Mouse (Mus musculus) regulatory T cell (primary cell): ENCODE data around the gene Fgfr2.

Source experiments
- in situ Hi-C: fragments of 300-600 bp; cut with MboI, MseI; formaldehyde crosslinking; loops from one replicate; pipeline ENCODE4 v1.15.1; 2025; ENCODE audit warnings: high pct_unique_total_duplicates

Fgfr2 gene

GRCm38 (mm10) chr7:130261684-130262527, 2861.2 kb downstream of the Fgfr2 start:
- in situ Hi-C loops = no loop called here

DNA sequence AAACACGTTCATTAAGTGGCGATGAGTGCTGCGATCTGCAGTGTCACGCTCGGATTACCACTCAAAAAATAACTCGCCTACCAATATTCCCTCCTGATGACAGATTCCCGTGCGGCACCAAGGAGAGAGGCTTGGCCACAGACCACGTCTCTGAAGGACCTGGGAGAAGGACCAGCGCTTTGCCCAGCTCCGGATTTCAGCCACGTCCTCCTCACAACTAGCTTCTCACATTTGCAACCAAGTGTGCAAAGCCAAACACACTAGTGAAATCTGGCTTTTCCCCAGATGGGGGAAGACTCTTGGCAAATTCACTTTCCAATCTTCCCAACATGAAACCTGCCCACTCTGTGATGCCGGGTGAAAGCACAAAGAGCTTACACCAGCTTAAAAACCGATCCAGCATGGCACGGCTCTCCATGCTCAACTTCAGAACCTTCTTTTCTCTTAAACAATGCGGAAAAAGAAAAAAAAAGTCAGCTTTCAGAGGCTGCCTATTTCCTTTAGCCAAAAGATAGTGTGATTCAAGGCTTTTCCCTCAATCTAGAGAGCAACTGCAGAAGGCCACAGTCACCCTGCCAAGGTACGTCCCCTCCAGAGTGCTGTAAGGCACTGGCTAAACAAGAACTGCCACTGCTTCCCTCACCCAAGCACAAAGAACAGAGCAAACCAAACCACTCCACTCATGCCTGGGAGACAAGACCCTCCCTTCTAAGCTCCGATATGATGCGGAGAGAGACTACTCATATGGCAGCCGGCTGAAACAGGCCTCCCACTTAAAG, 2862.1 kb downstream of the Fgfr2 start:
- in situ Hi-C loops = no loop called here

- in situ Hi-C loops = no loop called here
These were observed 2863.1 kb downstream of the Fgfr2 start for GRCm38 (mm10) chr7:130260060-130260459.

DNA sequence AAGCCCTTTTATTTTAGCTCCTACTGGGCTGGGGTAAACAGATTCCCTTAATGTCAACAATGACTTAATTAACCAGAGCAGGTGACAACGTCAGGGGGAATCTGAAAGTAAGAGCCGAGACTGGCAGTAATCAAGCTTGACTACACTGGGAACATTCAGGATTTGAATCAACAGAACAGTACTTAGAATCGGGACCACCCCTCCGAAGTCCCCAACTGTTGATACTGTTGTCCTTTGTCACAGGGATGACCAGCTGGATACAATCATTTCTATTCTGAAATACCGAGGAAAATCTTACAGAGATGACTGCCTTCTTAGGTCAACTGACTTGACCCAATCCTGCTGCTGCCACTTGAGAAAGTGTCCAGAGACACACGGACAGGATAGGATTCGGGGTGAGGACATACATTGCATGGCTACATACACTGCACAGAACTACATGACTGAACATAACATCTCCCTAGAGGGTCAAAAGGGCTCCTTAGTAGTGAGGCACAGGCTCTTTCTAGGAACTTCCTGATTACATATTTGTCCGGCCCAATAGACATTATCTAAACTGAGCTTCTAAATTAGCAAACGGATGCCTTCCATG, 2864.3 kb downstream of the Fgfr2 start:
- in situ Hi-C loops = no loop called here

- in situ Hi-C loops = no loop called here
These were observed 2865.0 kb downstream of the Fgfr2 start for GRCm38 (mm10) chr7:130257991-130258703.

- in situ Hi-C loops = no loop called here
These were observed 2869.9 kb downstream of the Fgfr2 start for GRCm38 (mm10) chr7:130253264-130253663.

- in situ Hi-C loops = no loop called here
These were observed 2871.1 kb downstream of the Fgfr2 start for GRCm38 (mm10) chr7:130251936-130252523.

DNA sequence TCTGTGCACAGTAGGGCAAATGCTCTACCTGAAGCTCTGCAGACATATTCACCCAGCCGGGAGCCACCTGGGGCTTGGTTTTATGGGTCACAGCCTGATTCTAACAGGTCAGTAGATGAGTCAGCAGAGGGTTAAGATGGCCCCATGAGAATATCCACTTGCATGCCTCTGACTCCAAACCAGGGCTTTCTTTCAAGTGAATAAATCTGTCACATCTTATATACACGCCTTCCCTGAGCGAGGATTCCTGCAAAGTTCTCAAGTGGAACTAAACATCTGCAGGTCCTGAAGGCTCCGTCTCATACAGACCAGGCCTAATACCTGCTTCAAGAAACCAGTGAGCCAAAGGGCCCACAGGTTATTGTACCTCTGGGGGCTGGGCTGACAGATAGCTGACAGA, 2872.2 kb downstream of the Fgfr2 start:
- in situ Hi-C loops = no loop called here

GRCm38 (mm10) chr7:130248403-130248802, 2874.7 kb downstream of the Fgfr2 start:
- in situ Hi-C loops = no loop called here

DNA sequence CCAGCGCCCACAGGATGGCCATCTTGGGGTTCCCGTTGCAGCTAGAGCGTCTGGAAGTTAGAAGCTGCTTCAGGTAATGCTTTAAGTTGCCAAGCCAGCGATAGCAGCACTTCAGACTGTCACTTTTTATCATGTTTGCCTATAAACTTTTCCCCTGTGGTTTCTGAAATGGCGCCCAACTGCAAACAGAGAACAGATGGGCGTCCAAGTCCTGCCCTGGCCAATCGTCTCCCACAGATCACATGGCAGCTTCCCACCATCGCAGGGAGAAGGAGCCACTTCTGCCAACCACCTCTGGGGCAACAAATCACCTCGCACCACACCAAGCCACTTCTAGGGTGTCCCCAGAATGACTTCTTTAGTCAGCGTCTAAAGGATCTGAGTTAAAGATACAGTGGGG, 2875.3 kb downstream of the Fgfr2 start:
- in situ Hi-C loops = no loop called here

DNA sequence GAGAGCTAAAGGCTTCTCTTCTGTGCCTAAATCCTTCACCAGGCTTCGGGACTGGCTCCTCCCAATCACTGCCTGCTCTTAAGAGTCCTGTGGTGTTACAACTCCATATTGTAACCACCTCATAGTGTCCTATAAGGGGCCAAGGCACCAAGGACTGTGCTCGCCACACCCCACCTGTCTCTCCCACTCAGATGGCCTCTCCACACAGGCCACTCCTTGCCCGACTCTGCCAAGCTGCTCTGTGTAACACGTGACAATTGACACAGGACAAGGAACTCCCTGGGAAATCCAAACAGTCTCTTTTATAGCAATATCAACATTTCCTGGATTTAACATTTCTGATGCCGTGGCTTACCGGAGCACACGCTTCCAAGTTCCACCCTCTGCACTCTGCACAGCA, 2876.7 kb downstream of the Fgfr2 start:
- in situ Hi-C loops = no loop called here

- in situ Hi-C loops = no loop called here
These were observed 2878.6 kb downstream of the Fgfr2 start for GRCm38 (mm10) chr7:130244545-130244944.

DNA sequence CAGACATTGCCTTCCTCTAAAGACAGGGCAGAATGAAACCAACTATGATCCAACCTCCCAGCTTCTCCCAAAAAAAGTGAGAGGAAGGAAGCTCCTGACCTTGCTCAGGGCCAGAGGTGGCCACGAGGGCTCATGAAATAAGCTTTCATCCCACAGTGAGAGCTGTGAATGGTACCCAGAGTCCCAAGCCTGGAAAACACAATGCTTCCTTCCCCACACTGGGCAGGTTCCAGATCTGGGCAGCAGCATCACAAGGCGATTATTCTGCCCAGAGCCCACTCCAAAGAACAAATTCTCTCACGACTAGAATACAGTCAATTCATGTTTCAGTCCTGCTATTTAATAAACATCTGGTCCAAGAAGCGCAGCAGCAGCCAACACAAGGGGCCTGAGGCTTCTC, 2879.3 kb downstream of the Fgfr2 start:
- in situ Hi-C loops = no loop called here

DNA sequence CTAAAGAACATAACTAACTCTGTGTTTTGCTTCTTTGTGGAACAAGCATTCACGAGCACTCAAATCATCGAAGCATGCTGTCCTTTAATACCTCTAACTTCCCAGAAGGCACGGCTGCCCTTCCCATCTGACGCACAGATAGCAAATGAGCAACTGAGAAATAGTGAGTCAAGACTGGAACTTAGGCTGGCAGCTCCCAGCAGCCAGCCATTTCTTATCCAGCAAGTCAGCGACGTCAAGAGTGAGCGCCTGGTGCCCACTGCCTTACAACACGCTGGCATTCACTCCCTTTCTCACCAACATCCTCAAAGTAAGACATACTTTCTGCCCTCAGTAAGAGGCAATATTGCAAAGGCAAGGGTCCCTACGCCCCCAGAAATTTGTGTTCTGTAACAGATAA, 2883.0 kb downstream of the Fgfr2 start:
- in situ Hi-C loops = no loop called here

- in situ Hi-C loops = no loop called here
These were observed 2885.9 kb downstream of the Fgfr2 start for GRCm38 (mm10) chr7:130237244-130237643.

DNA sequence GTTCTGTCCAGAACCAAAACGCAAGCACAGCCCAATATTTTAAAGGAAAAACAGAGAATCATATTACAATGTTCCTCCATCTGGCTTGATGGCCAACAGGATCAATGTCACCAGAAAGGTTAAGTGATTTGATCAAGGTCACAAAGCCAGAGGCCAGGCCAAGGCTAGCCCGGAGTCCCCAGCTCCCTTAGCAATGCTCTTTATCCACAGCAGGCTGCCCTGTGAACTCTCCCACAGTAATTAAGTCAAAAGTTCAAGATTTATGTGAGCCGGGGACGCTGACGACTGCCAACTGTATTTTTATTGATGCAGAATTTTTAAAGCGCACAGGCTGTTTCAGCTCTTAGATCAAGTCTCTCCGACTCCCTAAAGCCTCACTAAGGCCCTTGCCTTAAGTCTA, 2889.4 kb downstream of the Fgfr2 start:
- in situ Hi-C loops = no loop called here

DNA sequence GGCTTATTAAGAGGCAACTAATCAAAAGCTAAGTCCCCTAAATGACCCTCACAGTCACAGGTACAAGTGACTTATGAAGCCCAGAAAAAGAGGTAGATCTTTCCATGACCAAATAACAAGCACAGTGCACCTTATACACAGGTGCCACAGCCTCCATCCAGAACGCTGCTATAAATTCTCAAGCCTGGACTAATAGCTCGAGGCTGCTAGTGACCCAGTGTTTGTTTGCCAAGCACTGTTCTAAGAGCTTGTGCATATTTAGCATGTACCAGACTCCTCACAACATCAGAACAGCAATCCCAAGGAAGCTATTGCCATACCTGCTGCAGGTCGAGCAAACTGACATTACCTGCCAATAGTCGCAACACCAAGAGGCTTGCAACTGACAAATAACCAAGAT, 2893.1 kb downstream of the Fgfr2 start:
- in situ Hi-C loops = no loop called here

- in situ Hi-C loops = no loop called here
These were observed 2897.9 kb downstream of the Fgfr2 start for GRCm38 (mm10) chr7:130225227-130225626.

DNA sequence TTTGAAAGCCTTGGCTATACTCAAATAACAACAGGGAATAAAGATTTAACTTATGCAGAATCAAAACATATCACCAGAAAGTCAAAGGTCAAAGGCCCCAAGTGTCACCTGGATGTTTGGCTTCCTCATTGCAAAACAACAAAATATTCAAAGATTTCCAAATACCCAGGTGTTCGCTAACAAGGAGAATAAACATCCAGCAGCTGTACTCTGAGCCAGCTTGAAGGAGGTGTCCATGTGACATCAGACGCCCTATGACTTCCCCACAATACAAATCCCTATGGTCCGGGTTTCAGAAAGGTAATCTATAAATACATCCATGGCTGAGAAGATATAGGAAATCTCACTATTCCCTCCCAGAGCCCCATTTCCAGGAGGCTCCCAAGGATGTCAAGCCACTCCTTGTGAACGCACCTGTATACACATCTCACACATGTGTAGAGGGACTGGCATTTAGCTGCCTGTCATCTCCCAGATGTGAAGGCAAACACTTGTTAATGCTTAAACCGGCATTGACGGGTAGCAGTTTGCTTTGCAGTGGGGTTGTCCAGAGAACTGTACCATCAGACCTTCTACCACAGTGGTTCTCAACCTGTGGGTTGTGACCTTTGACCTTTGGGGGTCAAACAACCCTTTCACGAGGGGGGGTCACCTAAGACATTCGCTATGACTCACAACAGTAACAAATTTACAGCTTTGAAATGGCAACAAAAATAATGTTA, 2900.4 kb downstream of the Fgfr2 start:
- in situ Hi-C loops = no loop called here

- in situ Hi-C loops = no loop called here
These were observed 2901.3 kb downstream of the Fgfr2 start for GRCm38 (mm10) chr7:130221661-130222387.
